Mouse (Mus musculus) retina, embryonic 14.5 days (tissue): ENCODE data around the gene Lrp5.
A peak's percentile ranks its signal among the peaks of the same experiment; 100 is the strongest.

Experiments
- DNase-seq: peaks from one replicate; pipeline ENCODE4 v3.0.0-alpha.2; 2015; ENCODE audit warnings: low spot score

Gene Lrp5

DNA sequence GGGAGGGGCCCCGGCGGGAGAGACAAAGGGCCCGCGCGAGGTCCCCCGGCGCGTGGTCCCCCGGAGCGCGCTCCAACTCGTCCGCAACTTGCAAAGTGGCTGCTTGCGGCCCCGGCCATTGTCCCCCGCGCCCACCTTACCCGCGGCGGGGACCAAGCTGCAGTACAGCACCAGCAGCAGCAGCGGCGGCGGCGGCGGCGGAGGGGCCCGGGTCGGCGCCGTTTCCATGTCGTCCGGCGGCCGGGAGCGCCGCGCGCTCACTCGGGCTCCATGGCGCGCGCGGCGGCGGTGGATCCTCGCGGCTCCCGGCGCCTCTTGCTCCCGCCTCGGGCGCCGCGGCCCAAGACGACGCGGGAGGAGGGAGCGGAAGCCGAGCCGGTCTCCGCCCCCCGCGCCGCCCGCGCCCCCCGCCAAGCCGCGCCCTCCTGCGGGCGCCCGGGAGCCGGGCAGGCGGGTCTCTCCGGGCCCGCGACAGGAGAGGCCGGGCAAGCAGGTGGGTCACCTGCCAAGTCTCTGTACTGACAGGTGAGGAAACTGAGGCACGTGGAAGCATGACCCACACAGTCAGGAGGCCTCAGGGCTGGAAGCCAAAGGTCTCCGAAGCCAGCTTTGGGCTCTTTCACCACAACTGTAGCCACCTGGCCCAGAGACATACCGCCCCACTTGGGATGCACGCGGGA is at the start of gene Lrp5:
TSS of gene Lrp5 (minus strand) at position 350 of the 680 bp plus-strand sequence.
- DNase-seq: peak; percentile 52

- no peak for DNase-seq
Observed at GRCm38 (mm10) chr19:3736001-3736400, 49.6 kb upstream of the Lrp5 start.

DNA sequence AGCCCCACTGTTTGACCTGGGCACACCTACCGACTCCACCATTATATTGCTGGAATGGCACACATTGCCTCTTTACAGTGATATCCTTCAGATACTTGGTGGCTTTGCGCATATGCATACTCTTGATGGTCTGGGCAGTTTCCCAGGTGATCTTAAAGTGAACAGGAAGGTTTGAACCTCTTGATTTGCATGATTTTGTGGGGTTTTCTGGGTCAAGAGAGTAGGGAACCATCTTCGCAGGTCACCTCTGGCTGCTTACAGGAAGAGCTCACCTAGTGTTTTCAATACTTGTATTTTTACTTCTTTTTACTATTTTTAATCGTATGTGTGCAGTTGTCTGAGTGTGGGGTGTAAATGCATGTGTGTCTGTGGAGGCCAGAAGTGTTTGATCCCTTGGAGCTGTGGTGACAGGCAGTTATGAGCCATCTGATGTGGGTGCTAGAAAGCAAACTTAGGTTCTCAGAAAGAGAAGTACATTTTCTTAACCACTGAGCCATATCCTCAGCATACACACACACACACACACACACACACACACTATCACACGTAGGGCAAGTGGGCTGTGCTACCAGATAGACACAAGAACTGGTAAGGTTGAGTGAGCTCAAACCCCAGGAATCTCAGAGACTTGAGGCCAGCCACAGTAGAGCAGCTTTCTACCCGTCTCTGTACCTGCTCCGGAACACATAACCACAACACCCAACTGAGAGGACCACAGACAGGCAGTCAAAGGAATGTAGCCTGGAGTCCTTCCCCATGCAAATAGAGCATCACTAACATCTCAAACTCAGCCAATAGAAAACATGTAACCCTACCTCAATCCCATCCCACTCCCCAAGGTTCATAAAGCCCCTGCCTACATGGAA is 44.6 kb upstream of the Lrp5 start:
- no peak for DNase-seq

- DNase-seq: no peak
Observed at GRCm38 (mm10) chr19:3728901-3729300, 42.5 kb upstream of the Lrp5 start.

DNA sequence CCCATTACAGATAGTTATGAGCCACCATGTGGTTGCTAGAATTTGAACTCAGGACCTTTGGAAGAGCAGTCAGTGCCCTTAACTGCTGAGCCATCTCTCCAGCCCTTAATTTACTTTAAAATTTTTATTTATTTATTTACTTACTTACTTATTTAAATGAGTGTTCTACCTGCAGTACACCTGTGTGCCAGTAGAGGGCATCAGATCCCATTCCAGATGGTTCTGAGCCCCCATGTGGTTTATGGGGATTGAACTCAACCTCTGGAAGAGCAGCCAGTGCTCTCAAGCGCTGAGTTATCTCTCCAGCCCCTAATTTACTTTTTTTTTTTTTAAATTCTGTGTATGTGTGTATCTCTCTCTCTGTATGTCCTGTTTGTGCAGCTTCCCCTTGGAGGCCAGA is 38.4 kb upstream of the Lrp5 start:
- DNase-seq: peak; percentile 88

DNA sequence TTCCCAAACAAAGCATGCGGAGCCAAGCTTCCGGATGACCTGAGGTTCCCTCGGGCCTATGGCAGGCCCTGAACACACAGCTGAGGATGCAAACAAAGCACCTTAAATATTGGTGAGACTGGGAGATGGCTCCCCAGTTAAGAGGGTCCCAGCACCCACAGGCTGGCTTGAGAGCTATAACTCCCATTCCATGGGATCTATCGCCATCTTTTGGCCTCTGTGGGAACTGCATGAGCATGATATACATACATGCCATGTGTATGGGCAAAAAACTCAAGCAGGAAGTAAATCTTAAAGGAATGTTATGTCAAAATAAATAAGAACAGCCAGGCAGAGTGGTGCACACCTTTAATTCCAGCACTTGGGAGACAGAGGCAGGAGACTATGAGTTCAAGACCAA is 37.5 kb upstream of the Lrp5 start:
- peak; percentile 65 for DNase-seq

DNA sequence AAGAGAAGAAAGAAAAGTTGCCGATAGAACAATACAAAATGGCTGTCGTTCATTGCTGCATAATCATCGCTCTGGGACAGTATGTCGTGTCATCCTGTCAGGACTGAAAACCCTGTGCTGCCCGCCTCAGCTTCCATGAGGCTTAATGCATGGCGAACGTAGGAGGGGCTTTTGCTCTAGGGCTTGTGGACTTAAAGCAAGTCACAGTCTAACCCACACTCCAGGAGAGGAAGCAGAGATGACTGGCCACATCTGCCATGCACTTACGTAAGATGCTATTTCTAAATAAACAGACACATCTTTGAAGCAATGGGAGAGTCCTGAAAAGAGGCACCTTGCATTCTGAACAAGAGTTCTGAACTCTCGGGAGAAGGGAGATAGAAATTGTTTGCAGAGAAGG is 36.8 kb upstream of the Lrp5 start:
- DNase-seq: no peak

- peak; percentile 78 for DNase-seq
Observed at GRCm38 (mm10) chr19:3719362-3719891, 33.1 kb upstream of the Lrp5 start.

DNA sequence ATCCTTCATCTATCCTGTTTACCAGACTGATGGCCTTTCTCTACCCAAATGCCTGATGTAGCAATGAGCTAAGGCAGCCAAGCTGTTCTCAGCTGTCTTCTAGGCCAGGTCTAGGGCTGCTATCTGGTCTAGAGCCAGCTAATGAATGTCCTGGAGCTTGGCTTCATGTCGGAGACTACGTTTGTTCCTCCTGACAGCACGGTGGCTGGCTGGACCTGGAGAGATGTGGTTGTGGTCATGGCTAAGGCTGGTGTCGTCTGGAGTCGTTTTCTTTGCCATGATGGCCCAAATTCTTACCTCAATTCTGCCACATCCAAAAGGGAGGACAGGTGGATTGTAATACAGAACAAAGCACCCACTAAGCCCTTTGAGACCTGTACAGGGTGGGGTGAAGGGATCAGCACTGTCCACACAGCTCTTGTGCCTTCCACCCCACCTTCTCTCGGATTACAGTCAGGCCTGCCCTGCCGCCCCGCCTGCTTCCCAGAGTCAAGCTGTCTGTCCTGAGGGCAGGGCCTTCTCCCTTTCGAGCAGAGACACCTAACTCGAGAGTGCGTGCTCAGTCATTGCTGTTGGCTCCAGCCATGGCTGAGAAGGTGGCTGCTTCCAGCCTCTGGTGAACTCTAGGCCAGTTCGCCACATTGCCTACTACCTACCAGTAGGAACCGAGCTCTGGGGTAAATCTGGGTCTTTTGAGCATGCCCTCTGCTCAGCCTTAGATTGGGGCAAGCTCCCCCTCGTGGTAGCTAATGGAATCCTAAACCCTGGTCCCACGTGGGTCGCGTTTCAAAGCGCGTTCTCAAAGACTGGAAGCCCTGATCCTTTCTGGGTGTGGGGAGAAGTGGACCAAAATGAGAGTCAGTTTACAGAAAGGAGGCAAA is 32.4 kb upstream of the Lrp5 start:
- peak; percentile 84 for DNase-seq

GRCm38 (mm10) chr19:3714381-3714780 is 28.0 kb upstream of the Lrp5 start:
- DNase-seq: no peak

GRCm38 (mm10) chr19:3710436-3710835 is 24.1 kb upstream of the Lrp5 start:
- no peak for DNase-seq

- no peak for DNase-seq
Observed at GRCm38 (mm10) chr19:3709013-3709787, 22.8 kb upstream of the Lrp5 start.

- DNase-seq: peak; percentile 96
Observed at GRCm38 (mm10) chr19:3708078-3709012, 22.0 kb upstream of the Lrp5 start, which contains the start of gene 1810055G02Rik. Gene 1810055G02Rik (plus strand): TSS chr19:3708293.

DNA sequence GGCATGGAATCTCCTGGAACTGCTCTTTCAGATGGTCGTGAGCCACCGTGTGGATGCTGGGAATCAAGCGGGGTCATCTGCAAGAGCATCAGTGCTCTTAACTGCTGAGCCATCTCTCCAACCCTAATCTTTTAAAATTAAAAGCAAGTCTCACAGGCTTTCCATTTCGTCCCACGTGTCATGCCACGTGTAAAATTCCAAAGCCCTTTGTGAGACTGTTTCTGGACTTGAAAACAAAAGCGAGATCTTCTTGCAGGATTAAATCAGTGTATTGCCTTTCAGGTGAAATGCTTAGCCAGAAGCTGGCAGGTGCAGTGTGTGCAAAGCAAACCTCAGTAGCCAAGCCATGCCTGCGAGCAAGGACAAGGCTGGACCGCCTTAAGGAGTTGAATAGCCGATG is 21.2 kb upstream of the Lrp5 start:
- DNase-seq: no peak

GRCm38 (mm10) chr19:3706258-3706657 is 19.9 kb upstream of the Lrp5 start:
- no peak for DNase-seq

DNA sequence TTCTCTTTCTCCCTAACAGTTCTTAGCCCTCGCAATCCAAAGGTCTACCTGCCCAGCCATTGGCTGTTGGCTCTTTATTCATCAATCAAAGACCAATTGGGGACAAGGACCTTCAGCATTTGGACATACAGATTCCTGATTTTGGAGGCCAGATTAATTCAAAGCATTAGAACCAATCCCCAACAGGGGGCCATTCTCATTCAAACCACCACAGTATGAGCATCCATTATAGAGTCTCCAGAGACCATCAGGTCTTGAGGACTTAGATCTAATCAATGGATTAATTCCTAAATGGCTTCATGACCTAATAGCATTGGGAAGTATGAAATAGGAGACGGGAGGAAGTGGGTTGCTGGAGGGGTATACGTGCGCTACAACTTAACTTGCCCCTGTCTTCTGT is 16.1 kb upstream of the Lrp5 start:
- DNase-seq: no peak

DNA sequence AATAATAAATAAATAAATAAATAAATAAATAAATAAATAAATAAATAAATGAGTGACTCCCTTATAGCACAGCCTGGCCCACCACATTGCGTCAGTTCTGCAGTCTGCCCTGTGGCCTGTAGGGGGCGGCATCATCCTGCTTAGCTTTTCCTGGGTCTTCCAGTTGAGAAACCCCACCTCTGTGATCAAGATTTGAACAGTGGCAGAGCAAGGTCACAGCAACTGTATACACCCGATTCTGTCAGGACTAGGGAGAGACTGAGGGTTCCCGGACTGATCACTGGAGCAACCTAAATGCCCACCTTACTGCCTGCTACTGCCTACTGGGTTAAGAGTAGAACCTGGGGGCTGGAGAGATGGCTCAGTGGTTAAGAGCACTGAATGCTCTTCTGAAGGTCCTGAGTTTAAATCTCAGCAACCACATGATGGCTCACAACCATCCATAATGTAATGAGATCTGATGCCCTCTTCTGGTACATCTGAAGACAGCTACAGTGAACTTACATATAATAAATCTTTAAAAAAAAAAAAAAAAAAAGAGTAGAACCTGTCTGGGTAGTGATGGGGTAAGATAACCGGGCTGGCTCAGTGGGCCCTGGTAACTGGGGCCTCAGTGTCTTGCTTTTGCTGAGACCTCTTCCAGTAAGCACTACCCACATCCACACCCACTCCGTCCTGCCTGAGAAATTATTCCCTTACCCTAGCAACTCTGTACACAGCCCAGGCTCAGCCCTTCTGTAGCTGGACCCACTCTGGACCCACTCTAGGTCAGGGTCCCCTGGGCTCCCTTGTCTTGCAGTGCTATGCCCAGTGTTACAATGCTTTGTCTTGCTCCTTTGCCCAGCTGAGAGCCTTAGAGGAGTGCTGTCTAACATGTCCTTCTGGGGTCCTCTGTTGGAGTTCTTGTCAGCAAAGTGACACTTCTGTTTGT is 13.4 kb upstream of the Lrp5 start:
- peak; percentile 90 for DNase-seq

DNA sequence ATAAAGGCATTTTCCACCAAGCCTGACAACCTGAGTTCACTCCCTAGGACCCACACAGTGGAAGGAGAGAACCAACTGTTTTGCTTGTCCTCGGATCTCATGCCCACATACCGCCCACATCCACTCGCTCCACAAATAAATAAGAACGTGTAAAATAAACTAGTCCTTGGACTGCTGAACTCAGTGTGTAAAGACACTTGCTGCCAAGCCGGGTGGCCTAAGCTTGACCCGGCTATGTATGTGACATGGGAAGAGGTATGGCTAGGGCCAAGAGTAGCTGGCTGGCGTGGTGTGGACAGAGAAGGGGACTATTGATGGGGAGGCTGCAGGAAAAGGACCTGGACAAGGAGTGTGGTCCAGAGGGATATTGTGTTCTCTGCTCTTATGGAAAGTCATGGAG is 11.7 kb upstream of the Lrp5 start:
- DNase-seq: no peak

DNA sequence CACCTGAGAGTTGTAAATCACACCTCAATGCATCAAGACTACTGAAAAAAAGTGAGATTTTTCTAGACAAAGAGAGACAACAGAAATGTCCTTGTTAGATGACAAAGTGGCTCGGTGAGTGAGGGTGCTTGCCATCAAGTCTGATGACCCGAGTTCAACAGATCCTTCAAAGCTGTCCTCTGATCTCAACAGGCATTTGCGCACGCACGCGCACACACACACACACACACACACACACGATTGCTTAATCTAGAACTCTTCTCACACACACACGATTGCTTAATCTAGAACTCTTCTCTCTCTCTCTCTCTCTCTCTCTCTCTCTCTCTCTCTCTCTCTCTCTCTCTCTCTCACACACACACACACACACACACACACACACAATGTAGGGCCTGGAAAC is 9.6 kb upstream of the Lrp5 start:
- no peak for DNase-seq
